ENCODE assay signal across 9 mouse cellular contexts in the genomic region with DNA sequence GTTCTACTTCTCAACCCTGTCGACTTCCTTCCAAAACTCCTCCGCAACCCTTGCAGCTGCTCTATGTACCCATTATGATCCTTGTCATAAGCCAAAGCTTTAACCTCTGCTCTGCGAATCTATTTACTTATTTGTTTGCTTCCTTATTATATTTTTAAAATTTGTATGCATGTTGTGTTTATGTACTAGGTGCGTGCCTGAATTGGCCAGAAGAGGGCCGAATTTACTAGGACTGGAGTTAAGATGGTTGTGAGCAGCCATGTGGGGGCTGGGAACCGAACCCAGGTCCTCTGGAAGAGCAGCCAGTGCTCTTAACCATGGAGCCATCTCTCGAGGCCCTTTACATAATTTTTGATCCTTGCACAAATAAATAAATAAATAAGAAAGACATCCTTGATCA. TPM values are rescaled to one million over a fixed set of nuclear protein-coding genes. Genes with fewer than 3 reads are reported as not detected.
DNase-seq lines count a peak whose midpoint lies in the region; ATAC-seq lines count a peak whose summit lies in the region.
"Had no signal": no experiment of that assay in that cellular context is flagged by ENCODE, and none has a peak within 500 bp of the region (broad histone marks: within the 10 kb centered on the region; RNA-seq: fewer than 3 reads in every experiment).

No protein-coding gene starts in this region.

- intact Hi-C loops in heart, postnatal 36 days (cut with DNase I), result no loop called here

- H3K4me2 ChIP-seq in heart, embryonic 14.5 days (ENCODE audit: low read length), result peak overlapping the region; percentile 82
- H3K4me2 ChIP-seq in hindbrain, embryonic 12.5 days (replicated peaks), result peak overlapping the region; percentile 65
- peak overlapping the region; percentile 69 for H3K4me2 ChIP-seq in midbrain, embryonic 11.5 days

- H3K4me3 ChIP-seq in heart, embryonic 14.5 days (ENCODE audit: control insufficient read depth in 1 of 2, insufficient read depth in 1 of 2, low read depth in 1 of 2, low read length in 2 of 2), result peak overlapping the region; percentile 81 to 83
- H3K4me3 ChIP-seq in hindbrain, embryonic 12.5 days, result peak overlapping the region; percentile 79
- peak overlapping the region; percentile 48 for H3K4me3 ChIP-seq in midbrain, embryonic 11.5 days (ENCODE audit: low read depth, low read length)

- peak overlapping the region; percentile 86 for H3K9ac ChIP-seq in heart, embryonic 14.5 days (ENCODE audit: low read length)
- peak overlapping the region; percentile 80 for H3K9ac ChIP-seq in hindbrain, embryonic 12.5 days
- H3K9ac ChIP-seq in midbrain, embryonic 11.5 days (ENCODE audit: low read length), result peak overlapping the region; percentile 63

- H3K27ac ChIP-seq in heart, embryonic 14.5 days (replicated peaks in 1 of 2; ENCODE audit: control insufficient read depth in 1 of 2, insufficient read depth in 1 of 2, low read depth in 2 of 2, low read length in 2 of 2), result peak overlapping the region; percentile 44 to 72
- H3K27ac ChIP-seq in hindbrain, embryonic 12.5 days, result peak overlapping the region; percentile 83
- H3K27ac ChIP-seq in midbrain, embryonic 11.5 days (ENCODE audit: low read depth, low read length), result no peak overlapping the region

- no peak for DNase-seq in heart, postnatal 36 days
- DNase-seq in MN1 (ENCODE audit: low spot score), result peak; percentile 48
- no peak for DNase-seq in midbrain, embryonic 11.5 days (ENCODE audit: low spot score, missing footprints)
- DNase-seq in layer of hippocampus, adult 9-10 months (ENCODE audit: low spot score), result no peak
- DNase-seq in T-cell, adult 2 months (ENCODE audit: low spot score), result no peak
- DNase-seq in gastrocnemius, postnatal 25 days, result no peak

- no peak for ATAC-seq in heart, embryonic 14.5 days (ENCODE audit: insufficient number of reproducible peaks, insufficient read depth, low FRiP score, low read depth)
- no peak for ATAC-seq in hindbrain, embryonic 12.5 days (ENCODE audit: low FRiP score)
- ATAC-seq in midbrain, embryonic 11.5 days (ENCODE audit: low FRiP score), result no peak

- peaks cover 4% of the 10 kb centered on the region; the same call in 1 of the 2 replicates for H3K36me3 ChIP-seq in heart, embryonic 14.5 days (ENCODE audit: control insufficient read depth, insufficient read depth, low read length)
- H3K36me3 ChIP-seq in hindbrain, embryonic 12.5 days, result no peaks in the 10 kb centered on the region
- H3K36me3 ChIP-seq in midbrain, embryonic 11.5 days (ENCODE audit: control insufficient read depth, insufficient read depth, low read length), result no peaks in the 10 kb centered on the region

- no peaks in the 10 kb centered on the region for H3K4me1 ChIP-seq in heart, embryonic 14.5 days (ENCODE audit: control insufficient read depth in 2 of 2, insufficient read depth in 2 of 2, low read length in 2 of 2)
- 0 out of 2 replicates have a peak, but pooled peaks cover 2% of the 10 kb centered on the region for H3K4me1 ChIP-seq in hindbrain, embryonic 12.5 days
- peaks cover 3% of the 10 kb centered on the region; the same call in 1 of the 2 replicates for H3K4me1 ChIP-seq in midbrain, embryonic 11.5 days (ENCODE audit: control insufficient read depth, insufficient read depth, low read length)

- H3K9me3 ChIP-seq in heart, embryonic 14.5 days (ENCODE audit: control insufficient read depth, low read length), result no peaks in the 10 kb centered on the region
- no peaks in the 10 kb centered on the region for H3K9me3 ChIP-seq in hindbrain, embryonic 12.5 days (replicated peaks)
- H3K9me3 ChIP-seq in midbrain, embryonic 11.5 days (ENCODE audit: control insufficient read depth, low read length), result no peaks in the 10 kb centered on the region

- 46% methylated on average over 7 of the region's 7 CpGs for WGBS in heart, embryonic 14.5 days
- 43% methylated on average over 7 of the region's 7 CpGs for WGBS in hindbrain, embryonic 12.5 days
- 43% methylated on average over 7 of the region's 7 CpGs for WGBS in midbrain, embryonic 11.5 days

- H3K27me3 ChIP-seq in heart, embryonic 14.5 days (ENCODE audit: control insufficient read depth, insufficient read depth, low read length), result no peaks in the 10 kb centered on the region
- H3K27me3 ChIP-seq in hindbrain, embryonic 12.5 days, result 0 out of 2 replicates have a peak, but pooled peaks cover 2% of the 10 kb centered on the region
- no peaks in the 10 kb centered on the region for H3K27me3 ChIP-seq in midbrain, embryonic 11.5 days (ENCODE audit: control insufficient read depth, insufficient read depth, low read length)

RNA-seq across cellular contexts. Expression of gene Stat2, which starts 0.5 kb away (rescaled TPM):
- 10.0 and 10.9 TPM in 2 replicates for polyA plus RNA-seq in heart, embryonic 14.5 days (2014; fragmentation: Nextera tagmentation; extraction: Ambion mirVana)
- 10 to 100 TPM in 1 of 2 experiments, 1 to 10 TPM in 1; 8.4 to 15.4 TPM for total RNA-seq in heart, postnatal 36 days (2021)
- polyA plus RNA-seq in hindbrain, embryonic 12.5 days (2016; fragmentation: Nextera tagmentation; extraction: Ambion mirVana), result 23.1 and 26.5 TPM in 2 replicates
- 14.9 and 16.7 TPM in 2 replicates for polyA plus RNA-seq in midbrain, embryonic 11.5 days (2014; fragmentation: Nextera tagmentation; extraction: Ambion mirVana)
- 1 to 10 TPM; 4.6 to 4.7 TPM for total RNA-seq in gastrocnemius, postnatal 25 days (2021)

RNA-seq across cellular contexts. Expression of gene Apof, which starts 2.4 kb away (rescaled TPM):
- polyA plus RNA-seq in heart, embryonic 14.5 days (2014; fragmentation: Nextera tagmentation; extraction: Ambion mirVana), result not detected in 2 replicates
- not detected for total RNA-seq in heart, postnatal 36 days (2021)
- polyA plus RNA-seq in hindbrain, embryonic 12.5 days (2016; fragmentation: Nextera tagmentation; extraction: Ambion mirVana), result not detected in 2 replicates
- polyA plus RNA-seq in midbrain, embryonic 11.5 days (2014; fragmentation: Nextera tagmentation; extraction: Ambion mirVana), result not detected in 2 replicates
- total RNA-seq in gastrocnemius, postnatal 25 days (2021), result not detected
- polyA plus RNA-seq: brain, embryonic 14.5 days had no signal

RNA-seq across cellular contexts. Expression of gene Apon, which starts 17.0 kb away (rescaled TPM):
- polyA plus RNA-seq in heart, embryonic 14.5 days (2014; fragmentation: Nextera tagmentation; extraction: Ambion mirVana), result 0.15 TPM in 1 of 2 replicates, not detected in the other
- under 1 TPM in 1 of 2 experiments, not detected in 1; 0.19 TPM for total RNA-seq in heart, postnatal 36 days (2021)
- polyA plus RNA-seq in hindbrain, embryonic 12.5 days (2016; fragmentation: Nextera tagmentation; extraction: Ambion mirVana), result 0.34 and 0.40 TPM in 2 replicates
- 0.22 and 0.57 TPM in 2 replicates for polyA plus RNA-seq in midbrain, embryonic 11.5 days (2014; fragmentation: Nextera tagmentation; extraction: Ambion mirVana)
- not detected for total RNA-seq in gastrocnemius, postnatal 25 days (2021)

RNA-seq across cellular contexts. Expression of gene Il23a, which starts 27.7 kb away (rescaled TPM):
- polyA plus RNA-seq in heart, embryonic 14.5 days (2014; fragmentation: Nextera tagmentation; extraction: Ambion mirVana), result 3.3 and 4.3 TPM in 2 replicates
- not detected for total RNA-seq in heart, postnatal 36 days (2021)
- polyA plus RNA-seq in hindbrain, embryonic 12.5 days (2016; fragmentation: Nextera tagmentation; extraction: Ambion mirVana), result 0.22 TPM in 1 of 2 replicates, not detected in the other
- not detected in 2 replicates for polyA plus RNA-seq in midbrain, embryonic 11.5 days (2014; fragmentation: Nextera tagmentation; extraction: Ambion mirVana)
- total RNA-seq in gastrocnemius, postnatal 25 days (2021), result not detected

RNA-seq across cellular contexts. Expression of gene Pan2, which starts 32.3 kb away (rescaled TPM):
- polyA plus RNA-seq in heart, embryonic 14.5 days (2014; fragmentation: Nextera tagmentation; extraction: Ambion mirVana), result 28.8 and 29.6 TPM in 2 replicates
- 1 to 10 TPM; 7.5 to 7.6 TPM for total RNA-seq in heart, postnatal 36 days (2021)
- 33.5 and 34.1 TPM in 2 replicates for polyA plus RNA-seq in hindbrain, embryonic 12.5 days (2016; fragmentation: Nextera tagmentation; extraction: Ambion mirVana)
- 37.2 and 37.5 TPM in 2 replicates for polyA plus RNA-seq in midbrain, embryonic 11.5 days (2014; fragmentation: Nextera tagmentation; extraction: Ambion mirVana)
- total RNA-seq in gastrocnemius, postnatal 25 days (2021), result 1 to 10 TPM; 5.1 to 5.4 TPM
